Mouse (Mus musculus) layer of hippocampus, postnatal 14 days (tissue): ENCODE results near the gene Apopt1. TPM values are rescaled to one million over a fixed set of nuclear protein-coding genes. Genes with fewer than 3 reads are reported as not detected.

Source experiments
- total RNA-seq, 2 experiments: library from RNA; stranded (reverse); gene quantifications; 2 replicates each; pipeline ENCODE4 v1.2.3; 2021

Gene Apopt1
- total RNA-seq, 2 experiments from 2014 or later: 38.5 to 40.0 TPM

Other genes with a start within 250 kb of the Apopt1 start
- 1 to 10 TPM; 5.2 to 6.3 TPM for gene Gm266, start 227.4 kb upstream of the Apopt1 start, total RNA-seq
- 100 to 1,000 TPM; 218 to 276 TPM for gene Eif5, start 175.2 kb upstream of the Apopt1 start, total RNA-seq
- 100 to 1,000 TPM; 126 to 133 TPM for gene Mark3, start 138.7 kb upstream of the Apopt1 start, total RNA-seq
- gene Ckb, start 40.9 kb upstream of the Apopt1 start, total RNA-seq: 1,000 to 10,000 TPM; 1,245 to 1,280 TPM
- 10 to 100 TPM; 15.6 to 17.5 TPM for gene Trmt61a, start 35.2 kb upstream of the Apopt1 start, total RNA-seq
- 10 to 100 TPM; 42.0 to 44.4 TPM for gene Bag5, start within 50 bp of the Apopt1 start, total RNA-seq
- gene Klc1, start 45.6 kb downstream of the Apopt1 start, total RNA-seq: 100 to 1,000 TPM; 826 to 832 TPM
- gene Xrcc3, start 100.6 kb downstream of the Apopt1 start, total RNA-seq: 1 to 10 TPM; 3.0 to 3.9 TPM
- 10 to 100 TPM; 17.3 to 20.4 TPM for gene Zfyve21, start 100.9 kb downstream of the Apopt1 start, total RNA-seq
- gene Ppp1r13b, start 194.8 kb downstream of the Apopt1 start, total RNA-seq: 10 to 100 TPM; 79.3 to 83.0 TPM